Mouse (Mus musculus) spleen, postnatal 14 days (tissue): ENCODE results near the gene Saxo2.

Experiments used
- DNase-seq, 2 experiments: peaks; one replicate each; pipeline ENCODE4 v3.0.0; 2021 to 2022; ENCODE audit warnings: low spot score in 2 of 2

Gene Saxo2

DNA sequence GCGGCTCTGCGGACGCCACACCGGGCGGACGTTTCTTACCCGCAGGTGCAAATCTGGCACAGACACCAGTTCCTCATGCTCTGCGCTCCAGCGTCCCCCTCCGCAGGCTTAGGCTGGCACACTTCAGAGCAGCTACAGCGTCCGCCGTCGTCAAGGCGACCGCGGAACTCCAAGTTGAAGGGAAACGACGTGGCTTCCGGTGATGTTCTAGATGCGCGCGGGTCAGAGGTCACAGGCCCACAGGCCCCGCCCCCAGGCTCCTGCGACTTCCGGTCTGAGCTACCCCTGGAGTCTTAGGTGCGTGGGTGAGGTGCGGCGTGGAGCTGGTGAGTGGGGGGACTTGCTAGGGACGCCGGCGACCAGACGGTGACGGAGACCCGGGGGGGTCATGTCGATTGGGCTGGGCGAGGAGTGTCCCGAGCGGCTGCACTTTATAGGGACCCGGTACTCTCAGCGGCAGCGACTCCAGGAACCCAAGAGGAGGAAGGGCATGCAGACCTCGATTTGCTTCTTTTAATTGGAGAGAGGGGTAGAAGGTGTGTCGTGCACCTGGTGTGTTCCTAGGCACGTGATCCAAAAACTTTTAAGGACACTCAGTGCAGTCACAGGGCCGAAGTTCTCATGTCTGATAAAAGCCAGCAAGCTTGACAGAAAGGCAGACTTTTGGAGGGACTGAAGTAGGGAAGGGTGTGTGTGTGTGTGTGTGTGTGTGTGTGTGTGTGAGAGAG, at the start of gene Saxo2, which contains the start of gene Efl1:
Saxo2 (minus strand) TSS at position 176 of the 728 bp plus-strand sequence.
Efl1 (plus strand) TSS at position 262 of the 728 bp plus-strand sequence.
- DNase-seq: peak; percentile 85 to 93

DNA sequence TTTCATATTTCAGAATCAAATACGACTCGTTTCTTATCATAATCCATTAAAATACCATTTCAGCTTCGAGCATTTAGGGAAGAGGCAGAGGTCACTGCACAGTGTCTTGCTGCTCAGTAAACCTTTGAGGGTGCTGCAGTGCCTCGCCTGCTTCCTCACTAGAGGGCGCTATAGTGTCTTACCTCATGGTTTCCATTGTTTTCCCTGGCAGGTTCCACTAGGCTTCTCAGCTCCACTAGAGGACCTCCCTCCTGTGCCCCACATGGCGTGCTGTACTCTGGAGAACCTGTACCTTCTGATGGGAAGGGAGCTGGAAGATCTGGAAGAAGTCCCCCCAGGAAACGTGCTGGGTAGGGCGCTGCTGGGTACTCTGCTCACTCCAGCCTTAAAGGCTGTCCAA, 49.3 kb upstream of the Saxo2 start:
- no peak for DNase-seq

DNA sequence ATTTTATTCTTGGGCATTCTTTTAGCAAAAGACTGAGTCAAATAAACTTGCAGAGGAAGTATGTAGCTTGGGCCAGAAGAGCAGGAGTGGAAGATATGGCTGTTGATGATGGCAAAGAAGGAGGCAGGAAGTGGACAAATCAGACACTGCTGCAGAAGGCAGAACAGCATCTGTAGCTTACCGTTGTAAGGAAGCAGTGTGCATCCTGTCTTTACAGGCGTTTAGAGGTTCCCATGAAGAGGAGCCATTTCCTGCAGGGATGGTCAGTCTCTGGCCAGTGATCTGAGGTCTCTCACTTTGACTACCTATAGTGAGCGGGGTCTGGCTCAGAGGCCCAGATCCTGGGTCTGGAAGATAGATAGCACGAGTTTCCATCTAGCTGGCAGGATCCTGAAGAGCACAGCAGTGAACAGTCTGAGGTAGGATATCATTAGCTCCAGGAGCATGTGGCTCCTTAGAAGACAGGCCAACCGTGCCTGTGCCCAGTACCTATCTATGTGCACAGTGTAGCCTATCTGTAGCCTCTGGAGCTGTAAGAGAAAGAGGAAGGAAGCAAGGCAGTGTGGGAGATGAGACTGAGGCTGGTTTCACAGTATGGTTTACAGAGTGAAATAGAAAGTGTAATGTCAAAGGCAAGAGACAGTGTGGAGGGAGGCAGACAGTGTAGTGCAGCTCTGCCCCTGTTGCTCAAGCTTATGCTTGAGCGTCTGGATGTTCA, 42.9 kb upstream of the Saxo2 start:
- no peak for DNase-seq

DNA sequence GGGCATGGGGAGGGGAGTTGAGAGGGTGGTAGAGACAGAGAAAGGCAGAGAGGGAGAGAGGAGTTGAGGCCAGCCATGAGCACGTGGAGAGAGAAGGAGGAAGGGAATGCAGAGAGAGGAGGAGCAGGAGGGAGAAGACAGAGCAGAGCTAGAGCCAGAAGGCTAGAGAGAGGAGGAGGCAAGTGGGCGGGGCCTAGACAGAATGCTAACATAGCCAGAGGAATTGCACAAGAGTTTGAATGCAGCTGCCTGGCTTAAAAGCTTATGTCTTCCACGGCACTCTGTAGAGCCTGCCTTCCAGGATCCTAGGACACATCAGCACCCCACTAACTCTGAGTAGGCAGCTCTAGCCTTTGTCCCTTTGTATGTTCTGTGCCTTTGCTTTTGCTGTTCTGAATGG, 40.4 kb upstream of the Saxo2 start:
- no peak for DNase-seq

DNA sequence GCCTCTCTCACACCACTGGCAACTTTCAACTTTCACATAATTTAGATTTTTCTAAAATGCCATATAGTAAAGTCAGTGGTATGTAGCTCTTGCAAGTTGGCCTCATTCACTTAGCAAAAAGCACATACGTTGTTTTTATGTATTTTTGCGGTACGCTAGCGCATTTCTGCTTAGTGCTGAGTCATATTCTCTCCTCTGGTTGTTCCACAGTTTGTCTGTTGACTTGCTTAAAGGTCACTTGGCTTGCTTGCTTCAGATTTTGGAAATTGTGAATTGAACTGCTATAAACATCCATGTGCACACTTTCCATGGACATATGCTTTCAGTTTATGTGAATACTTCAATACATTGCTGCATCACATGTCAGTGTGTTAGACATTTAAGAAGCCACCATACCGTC, 31.6 kb upstream of the Saxo2 start:
- no peak for DNase-seq

DNA sequence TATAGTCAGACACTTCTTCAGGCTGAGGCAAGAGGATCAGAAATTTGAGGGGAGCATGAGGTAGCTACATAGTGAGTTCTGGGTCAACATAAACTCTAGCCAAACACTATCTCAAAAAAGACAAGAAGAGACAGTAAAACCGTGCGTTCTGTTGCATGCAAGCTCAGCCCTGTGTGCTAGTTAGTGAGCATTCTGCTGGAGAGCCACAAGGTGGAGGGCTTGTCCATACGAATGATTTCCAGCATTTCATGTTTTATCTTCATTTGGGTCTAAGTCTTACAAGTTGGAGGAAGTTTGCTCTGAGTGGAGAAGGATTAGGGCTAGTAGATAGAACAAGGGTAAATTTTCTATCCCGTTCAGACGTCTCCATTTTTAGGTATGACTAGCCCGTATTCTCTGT, 28.5 kb upstream of the Saxo2 start:
- no peak for DNase-seq

DNA sequence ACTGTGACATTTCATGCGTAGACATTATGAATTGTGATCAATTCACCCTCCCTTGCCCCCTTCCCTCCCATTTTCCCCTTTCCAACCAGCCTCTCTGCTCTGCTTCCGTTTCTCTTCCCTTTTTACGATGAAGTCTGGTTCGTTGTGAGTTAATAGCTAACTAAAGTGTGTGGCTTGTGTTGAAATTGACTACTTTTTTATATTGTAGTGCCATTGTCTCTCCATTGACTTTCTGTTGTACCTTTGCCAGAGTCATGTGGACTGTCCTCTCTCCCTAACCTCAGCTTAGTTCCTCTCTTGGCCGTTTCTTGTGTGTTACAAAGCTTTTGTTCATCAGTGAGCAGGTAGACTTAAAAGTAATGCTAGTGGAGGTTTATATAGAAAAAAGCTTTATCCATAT, 27.7 kb upstream of the Saxo2 start:
- no peak for DNase-seq

DNA sequence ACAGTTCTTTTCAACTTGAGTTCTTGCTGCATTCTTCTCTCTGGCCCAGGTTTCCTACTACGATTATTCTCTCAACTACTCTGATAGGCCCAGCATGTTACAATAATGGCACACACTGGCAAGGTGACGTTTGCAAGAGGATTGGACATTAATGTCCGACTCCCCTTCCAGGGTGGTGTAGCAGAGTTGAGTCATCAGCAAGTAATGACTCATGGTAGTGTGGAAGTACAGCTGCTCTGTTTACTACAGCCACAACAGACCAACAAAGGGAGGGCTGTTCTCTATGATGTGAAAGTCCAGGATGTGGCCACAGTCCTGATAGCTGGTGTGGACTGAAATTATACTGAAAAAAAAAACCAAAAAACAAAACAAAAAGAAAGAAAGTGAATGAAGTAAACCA, 16.3 kb upstream of the Saxo2 start:
- no peak for DNase-seq

DNA sequence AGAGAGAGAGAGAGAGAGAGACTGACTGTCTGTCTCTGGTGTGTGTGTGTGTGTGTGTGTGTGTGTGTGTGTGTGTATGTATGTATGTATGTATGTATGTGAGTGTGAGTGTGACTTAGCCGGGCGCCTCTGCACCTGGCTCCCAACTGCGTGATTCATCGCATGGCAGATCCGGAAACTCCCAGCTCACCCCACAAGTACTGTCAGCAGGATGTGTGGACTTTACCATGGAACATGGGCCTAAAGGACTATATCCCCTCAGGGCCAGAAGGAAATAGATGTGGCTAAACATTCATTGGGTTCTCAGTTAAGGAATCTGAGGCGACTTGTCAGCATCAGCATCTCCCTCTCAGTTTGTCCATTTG, 735 bp upstream of the Saxo2 start:
- no peak for DNase-seq

DNA sequence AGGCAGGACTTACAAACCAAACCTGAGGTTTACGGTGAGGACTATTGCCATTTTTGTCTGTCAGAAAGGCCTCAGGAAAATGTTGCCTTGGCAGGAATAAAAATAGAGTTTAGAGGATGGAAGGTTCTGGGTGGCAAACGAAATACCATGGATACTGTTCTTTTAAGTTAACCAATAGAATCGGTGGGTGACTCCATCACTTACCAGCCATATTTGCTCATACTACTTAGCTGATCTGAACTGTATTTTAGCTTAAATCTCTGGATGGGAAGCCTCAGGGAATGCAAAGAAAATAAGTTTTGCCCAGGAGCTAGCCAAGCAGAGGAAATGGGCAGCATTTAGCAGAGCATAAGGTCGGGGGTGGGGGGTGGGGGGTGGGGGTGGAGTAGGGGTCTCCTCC, 419 bp downstream of the Saxo2 start:
- DNase-seq: no peak

DNA sequence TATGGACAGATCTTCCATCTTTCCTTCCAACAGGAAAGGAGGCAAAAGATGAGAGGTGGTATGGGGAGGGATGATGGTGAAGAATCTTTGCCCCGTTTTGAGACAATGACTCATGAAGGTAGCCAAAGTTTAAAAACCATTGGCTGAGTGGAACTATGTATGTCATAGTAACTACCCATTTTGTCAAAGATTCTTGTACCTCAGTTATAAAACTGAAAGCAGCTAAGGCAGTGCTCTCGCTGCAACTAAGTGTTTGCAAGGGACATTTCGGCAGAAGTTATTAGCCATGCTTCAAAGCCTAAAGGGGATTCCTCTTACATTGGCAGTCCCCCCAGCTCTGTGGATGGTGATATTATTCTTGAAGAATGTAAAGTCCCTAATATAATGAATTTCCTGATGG, 1.1 kb downstream of the Saxo2 start:
- DNase-seq: no peak

DNA sequence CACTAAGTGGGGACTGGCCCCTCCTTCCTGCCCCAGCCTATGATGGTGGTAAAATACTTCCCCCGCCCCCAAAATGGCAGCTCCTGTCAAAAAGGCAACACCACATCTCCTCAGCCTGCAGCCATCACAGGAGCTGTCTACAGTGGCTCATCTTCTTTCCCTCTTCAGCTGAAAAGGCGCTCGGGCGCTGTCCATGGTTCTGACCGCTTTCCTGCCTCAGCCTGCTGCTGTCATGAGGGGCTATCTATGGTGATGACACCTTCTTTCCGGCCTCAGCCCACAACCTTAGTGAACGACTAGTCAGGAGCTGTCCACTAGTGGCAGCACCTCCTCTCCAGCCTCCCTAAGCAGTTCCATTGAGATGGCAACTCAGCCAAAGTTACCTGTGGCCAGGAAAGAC, 23.0 kb downstream of the Saxo2 start:
- DNase-seq: peak in 1 of 2 experiments; percentile 24

DNA sequence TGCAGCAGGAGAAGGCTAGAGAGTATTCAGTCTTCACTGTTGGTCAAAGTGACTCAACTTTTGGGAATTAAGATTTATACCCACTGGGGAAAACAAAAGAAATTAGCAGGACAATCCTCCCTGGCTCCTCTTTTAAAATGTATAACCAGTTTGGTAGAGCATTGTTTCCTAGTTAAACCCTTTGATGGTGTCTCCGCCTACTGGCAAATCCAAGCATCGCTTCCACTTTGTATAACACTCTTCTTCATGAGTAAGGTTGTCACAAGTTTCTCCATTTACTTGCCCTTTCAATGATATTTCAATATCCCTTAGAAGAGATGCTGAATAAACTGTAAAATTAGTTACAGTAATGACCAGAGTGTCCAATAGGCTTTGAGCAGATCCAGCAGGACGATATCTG, 38.7 kb downstream of the Saxo2 start:
- DNase-seq: no peak

DNA sequence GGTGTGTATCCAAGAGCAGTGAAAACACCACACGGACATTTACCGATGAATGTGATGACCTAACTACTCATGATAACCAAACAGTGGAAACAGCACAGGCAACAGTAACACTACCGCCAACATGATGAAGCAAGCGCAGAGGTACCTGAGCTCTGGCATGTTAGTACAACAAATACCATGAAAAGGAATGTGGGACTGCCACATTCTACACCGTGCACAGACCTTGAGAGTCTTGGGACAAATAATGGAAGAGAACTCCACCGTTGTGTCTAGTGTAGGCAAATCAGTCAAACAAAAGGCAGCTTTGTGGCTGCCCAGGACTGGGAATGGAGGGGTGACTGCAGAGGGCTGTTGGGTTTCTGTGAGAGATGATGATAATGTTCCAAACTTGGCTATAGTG, 42.9 kb downstream of the Saxo2 start:
- no peak for DNase-seq

DNA sequence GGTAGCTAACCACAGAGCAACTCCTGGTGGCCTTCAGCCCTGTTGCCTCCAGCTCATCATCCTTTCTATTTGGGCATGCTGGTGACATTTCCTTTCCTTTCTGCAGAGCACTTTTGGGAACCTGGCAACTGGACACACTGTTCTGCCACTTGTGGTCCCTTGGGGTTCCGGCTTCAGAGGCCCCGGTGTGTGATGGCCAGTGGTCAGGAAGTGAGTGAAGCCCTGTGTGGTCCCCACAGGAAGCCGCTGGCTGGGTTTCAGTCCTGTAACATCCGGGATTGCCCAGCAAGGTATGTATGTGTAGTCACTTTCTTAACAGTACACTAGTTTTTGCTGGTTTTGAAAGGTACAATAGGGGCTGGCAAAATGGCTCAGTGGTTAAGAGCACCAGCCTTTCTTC, 46.3 kb downstream of the Saxo2 start:
- no peak for DNase-seq

DNA sequence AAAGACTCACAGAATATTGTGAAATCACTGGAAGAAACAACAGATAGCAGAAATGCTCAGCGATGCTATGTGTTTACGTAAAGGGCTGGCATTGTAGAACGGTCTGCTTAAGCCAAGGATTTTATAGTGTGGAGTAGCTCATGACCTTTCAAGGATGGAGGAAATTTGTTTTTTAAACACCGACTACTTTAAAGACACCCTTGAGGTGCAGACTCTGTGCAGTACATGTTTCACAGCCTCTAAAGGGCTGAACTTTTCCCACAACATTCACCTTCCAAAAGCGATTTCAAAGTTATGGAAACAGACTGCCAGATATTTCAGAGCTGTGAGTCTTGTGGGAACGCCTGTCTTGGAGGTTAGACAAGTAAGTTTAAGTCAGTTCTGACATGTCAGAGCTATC, 57.4 kb downstream of the Saxo2 start:
- DNase-seq: no peak
